Mouse (Mus musculus): Measurements from ENCODE around the gene Epb41l4b.

Epb41l4b gene

DNA sequence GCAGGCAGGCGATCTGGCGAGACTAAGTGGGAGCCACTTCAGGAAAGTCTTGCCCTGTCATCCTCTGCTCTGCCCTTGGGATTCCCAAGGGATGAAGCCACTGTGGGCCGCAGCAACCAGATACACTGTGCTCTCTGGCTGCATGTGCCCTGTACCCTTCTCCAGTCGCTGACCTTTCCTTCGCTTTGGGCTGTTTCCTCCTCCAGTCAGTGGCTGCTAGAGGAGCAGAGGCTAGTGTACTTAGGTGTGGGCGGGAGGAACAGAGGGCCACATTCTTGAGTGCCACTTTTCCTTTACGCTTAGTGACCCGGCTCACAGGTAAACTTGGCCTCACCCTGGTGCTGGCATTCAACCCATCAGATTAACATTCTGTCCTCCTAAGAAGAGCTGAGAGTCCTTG, 10.6 kb upstream of the Epb41l4b start:
- no peak for DNase-seq (ENCODE audit: low spot score in 2 of 2)

DNA sequence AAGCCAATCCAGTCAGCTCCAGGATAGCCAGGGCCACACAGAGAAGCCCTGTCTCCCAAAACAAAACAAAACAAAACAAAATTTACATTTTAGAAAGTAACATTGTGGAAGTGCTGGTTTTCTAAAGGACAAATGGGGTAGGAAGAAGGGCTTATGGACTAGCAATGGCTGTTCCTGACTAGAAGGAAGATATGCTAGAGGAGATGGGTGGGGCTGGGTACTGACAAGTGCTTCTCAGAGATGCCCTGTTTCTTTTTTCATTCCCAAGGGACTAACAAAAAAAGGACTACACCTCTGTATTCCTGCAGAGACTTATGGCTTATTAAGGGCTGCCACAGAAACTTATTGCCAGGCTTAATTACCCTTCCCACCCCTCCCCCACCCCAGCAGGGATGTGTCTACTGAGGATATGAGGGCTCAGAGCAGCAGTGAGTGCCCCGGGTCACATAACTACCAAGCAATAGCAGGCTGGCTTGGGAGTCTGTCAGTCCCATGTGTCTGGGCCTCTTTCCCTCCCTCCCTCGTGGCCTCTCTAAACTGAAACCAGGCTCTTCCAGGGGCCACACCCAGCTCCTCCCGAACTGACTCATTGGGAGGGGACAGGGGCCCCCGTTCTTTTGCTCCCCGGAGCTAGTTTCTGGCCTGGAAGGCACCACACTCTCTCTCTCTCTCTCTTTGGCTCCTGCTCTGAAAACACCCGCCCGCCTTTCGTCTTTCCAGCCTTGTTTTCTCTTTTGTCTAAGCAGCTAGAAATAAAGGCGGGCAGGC, 10.0 kb upstream of the Epb41l4b start:
- peak in 1 of 2 experiments; percentile 56 for DNase-seq (ENCODE audit: low spot score in 2 of 2)

DNA sequence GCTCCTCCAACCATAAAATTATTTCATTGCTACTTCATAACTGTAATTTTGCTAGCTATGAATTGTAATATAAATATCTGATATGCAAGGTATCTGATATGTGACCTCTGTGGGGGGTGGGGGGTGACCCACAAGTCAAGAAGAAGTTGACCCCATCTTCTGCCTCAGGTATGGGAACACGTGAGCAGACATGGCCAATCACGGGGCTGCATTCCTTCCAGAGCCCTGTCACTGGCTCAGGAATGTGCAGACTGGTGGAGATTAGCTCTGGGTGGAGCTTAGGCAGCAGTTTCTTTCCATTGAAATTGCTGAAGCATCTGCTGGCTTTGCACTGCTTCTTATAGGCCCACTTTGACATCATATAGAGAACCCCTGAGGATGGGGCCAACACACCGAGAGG, 4.9 kb upstream of the Epb41l4b start:
- no peak for DNase-seq (ENCODE audit: low spot score in 2 of 2)

DNA sequence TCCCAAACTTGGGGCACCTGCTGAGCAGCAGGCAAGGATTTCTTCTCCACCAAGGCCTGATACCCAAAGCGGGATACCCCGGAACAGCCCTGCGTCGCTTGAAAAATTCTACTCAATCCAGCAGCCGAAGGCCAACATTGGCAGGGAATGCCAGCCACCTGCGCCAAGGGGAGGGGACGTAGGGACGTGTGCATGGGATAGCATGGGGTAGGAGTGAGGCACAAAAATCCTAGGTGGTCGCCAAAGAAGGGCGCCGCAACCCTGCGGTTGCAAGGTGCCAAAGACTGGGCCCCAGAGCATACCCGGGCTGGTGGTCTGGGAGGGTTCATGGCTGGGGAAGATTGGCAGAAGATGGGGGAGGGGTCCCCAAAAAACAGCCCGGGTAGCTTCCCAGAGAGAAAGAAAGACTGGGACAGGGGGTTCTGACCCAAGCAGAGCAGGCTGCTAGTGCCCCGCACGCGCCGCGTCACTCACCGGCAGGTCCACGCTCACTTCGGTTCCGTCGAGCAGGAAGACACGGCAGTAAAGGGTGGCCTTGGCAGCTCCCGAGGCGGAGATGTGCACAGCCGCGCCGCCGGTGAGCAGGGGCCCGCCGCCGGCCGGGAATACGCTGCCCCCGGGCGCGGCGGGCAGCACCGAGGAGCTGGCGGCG, 737 bp downstream of the Epb41l4b start:
- DNase-seq (ENCODE audit: low spot score in 2 of 2): no peak

DNA sequence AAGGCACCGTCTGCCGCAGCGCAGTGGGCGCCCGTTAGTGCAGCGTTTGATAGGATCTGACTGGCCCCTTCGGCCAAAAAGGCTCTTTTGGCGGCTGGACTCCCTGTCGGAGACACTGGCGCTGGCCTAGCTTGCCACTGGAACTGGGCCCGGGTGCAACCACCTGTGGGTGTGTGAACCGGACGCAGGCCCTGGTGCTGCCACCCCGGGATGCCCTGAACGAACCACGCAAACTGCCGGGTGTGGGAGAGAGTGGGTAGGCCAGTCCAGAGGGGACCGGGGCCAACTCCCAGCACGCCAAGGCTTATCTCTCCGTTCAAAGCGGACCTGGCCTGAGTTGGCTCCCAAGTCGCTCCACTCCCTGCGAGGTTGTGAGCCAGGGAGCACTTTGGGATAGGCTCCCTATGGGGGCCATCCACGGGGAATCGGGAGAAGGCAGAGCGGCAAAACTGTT, 1.3 kb downstream of the Epb41l4b start:
- DNase-seq (ENCODE audit: low spot score in 2 of 2): no peak

DNA sequence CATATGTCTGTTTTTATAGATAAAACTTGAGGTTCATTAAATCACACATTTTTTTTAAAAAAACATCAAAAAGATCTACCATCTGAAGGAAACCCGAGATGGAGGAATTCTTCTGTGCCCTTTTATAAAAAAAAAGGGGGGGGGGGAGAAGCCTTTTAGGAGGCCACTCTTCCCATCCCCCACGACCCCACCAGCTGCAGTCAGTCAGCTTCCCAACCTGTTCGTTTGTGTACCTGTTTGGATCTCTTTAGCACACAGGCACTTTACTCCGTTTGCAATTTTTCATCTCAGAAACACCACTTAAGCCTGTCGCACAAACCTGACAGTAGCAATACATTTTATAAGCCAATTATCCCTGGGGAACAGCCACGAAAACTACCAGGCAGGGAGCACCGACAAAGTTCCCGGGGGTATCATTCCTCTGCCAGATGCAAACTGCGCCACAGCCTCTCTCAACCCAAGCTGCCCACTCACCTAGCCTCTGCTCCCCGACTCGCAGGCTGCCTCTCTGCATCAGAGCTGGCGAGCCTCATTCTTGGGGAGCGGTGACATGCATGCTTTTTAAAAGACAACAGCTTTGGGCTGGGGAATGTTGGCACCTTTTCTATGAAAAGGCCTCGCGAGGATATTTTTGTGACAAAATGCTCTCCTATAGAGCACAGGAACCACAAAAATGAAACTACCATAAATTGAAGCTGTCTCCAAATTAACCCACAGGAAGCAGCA, 2.1 kb downstream of the Epb41l4b start:
- no peak for DNase-seq (ENCODE audit: low spot score in 2 of 2)

DNA sequence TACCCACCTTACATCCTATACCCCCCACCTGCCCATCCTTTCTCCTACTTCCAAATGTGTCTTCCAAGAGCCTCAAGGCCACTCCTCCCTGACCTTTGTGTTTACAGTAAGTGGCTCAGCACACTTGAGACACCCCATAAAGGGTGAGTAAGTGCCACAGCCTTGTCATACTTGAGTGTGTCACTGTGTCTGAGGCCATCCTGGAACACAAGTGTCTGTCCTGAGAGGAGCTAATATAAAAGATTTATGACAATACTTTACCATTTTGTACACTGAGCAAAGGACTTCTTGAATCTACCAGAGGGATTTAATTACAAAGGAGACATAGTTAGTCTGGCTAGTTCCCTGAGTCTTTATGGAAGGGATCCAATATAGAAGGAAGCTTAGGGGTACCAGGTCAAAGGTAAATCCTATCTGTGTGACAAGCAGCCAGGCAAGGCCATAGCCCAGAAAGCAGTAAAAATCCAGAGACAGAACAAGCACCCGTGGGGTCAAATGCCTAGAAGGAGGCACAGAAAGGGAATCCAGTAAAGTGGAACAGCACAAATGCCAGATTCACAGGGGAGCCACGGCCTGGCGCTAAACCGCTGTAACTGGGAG, 2.9 kb downstream of the Epb41l4b start:
- DNase-seq (ENCODE audit: low spot score in 2 of 2): no peak

DNA sequence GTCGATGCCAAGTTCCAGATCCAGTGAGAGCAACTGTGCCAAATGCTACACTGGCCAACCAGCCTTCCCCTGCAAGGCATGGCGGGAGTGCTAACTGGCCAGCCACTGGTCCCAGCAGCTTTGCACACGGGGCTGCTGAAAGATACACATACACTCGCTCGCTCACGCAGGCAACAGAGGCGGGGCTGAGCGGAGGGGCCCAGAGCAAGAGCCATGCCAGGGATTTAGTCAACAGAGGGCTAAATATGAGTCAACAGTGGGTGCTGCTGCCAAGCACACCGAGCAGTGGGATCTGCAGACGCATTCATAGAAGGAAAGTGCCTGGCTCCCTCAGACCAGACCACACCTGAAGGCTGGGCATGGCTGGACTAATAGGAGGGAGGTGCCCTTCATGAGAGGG, 3.8 kb downstream of the Epb41l4b start:
- no peak for DNase-seq (ENCODE audit: low spot score in 2 of 2)

DNA sequence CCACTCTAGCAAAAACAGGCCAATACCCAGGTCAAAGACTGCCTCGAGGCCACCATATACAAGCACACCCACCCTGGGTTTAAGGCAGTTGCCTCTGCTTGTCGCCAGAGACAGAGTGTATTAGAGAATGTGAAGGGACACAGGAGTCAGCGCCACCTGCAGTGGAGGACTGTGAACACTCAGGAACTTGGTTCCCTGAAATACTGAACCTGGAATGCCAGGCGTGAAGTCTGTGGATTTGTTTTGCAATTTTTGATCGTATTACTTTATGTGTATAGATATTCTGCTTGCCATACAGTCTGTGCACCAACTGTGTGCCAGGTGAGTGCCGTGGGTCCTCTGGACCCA, 5.2 kb downstream of the Epb41l4b start:
- DNase-seq (ENCODE audit: low spot score in 2 of 2): no peak

DNA sequence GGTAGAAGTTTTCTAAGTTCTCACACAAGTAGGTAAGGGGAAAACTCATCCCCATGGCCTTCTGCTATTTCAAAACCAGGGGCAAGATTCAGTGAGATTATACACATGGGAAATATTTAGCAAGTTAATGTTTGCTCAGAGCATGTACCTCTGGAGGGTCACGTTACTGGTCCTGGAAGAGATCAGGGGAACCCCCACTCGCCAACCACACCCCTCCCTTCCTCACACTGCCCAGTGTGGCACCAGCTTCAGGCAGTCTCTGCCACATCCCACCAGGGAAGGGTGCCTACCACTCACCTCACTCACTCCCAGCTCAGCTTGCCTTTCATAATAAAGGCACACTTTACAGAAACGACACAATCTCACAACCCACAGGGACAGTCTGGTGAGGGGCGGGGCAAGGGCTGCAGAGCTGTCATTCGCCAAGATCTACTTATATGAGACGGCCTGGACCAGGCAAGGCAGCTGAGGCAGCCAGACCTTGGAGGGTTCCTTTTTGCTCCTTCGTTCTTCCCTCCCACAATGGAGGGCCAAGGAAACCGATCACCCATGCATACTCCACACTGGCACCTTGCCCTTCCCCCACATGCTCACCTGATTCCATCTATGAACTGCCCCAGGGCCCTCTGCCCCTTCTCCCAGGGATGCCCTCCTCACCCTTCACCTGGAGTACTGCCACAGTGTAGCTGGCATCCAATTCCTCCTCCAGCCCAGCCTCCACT, 5.7 kb downstream of the Epb41l4b start:
- DNase-seq (ENCODE audit: low spot score in 2 of 2): no peak

DNA sequence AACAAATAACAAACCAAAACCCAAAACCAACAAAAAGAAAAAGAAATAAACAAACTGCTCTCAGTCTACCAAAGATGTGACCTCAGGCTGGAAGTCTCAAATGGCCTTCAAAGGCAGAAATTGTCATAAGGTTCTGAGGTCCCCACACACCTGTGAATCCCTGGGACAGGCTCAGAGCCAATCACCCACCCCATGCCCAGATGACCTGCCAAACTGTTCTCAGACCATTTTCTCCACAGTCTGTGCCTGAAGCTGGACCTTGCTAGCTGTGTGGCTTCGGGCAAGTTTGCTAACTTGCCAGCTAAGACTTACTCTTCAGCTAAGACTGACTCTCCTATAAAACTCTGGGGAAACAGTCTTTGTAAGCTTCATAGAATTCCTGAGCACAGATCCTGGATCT, 7.8 kb downstream of the Epb41l4b start:
- DNase-seq (ENCODE audit: low spot score in 2 of 2): no peak

DNA sequence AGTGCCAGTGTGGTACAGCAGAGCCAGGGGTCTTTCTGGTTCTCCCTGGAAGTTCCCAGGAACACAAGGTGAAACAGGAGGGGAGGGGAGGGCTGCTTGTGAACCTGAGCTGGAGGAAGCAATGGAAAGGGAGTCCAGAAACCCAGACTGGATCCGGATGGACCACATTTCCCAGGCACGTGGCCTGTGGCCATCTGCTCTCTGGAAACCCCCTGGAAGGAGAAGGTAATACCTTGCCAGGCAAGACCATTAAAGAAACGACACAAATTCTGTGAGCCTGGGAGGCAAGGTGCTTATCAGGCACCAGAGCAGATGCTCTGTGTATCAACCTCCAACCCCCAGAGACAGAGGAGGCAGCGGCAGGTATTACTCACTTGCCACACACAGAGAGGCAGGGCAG, 8.7 kb downstream of the Epb41l4b start:
- DNase-seq (ENCODE audit: low spot score in 2 of 2): no peak

DNA sequence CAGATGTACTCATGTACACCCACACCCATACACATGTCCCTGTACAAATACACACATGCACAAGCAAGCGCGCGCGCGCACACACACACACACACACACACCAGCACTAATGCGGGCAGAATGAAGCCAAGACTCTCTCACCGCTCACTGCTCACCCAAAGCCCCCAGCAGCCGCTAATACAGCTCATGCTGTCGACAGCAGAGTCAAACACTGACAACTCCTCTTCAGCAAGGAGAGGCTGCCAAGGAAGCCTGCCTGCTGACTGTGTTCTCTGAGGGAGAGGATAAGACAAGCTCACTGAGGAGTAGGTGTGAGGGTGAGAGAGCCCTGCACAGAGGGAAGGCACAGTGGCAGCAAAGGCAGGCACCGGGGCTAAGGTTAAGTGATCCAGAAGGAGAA, 11.4 kb downstream of the Epb41l4b start:
- no peak for DNase-seq (ENCODE audit: low spot score in 2 of 2)

DNA sequence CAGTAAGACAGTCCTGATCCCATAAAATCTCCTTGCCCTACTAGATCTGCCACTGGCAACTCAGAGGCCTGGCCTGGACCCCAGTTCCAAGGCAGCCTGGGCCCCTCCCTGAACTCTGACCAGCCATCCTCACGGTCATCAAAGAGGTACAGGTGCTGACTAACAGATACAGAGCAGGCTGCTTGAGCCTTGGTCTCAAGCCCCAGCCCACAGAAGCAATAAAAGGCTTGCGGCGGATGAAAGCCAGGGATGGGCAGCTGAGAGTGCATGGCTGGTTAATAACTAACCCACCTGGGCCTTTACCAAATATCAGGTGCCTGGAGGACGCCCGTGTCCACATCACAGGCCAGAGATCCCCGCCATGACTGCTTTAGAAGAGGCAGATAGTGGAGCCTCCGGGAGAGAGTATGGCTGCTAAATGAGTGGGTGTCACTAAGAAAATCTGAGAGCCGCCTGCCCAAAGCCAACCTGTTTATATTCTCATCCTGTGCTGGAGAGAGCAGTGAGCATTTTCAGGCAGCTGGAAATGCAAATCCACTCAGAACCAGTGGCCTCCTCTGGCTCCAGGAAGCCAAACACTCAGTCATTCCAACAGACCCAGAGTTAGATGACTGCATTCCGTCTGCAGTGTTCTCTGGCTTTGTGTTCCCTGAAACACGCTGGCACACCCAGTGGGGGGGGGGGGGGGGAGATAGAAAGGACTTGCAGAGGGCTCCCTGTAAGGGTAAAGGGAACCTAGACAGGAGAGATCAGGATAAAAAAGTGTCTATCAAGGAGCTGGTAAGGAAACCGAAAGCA, 13.3 kb downstream of the Epb41l4b start:
- no peak for DNase-seq (ENCODE audit: low spot score in 2 of 2)

DNA sequence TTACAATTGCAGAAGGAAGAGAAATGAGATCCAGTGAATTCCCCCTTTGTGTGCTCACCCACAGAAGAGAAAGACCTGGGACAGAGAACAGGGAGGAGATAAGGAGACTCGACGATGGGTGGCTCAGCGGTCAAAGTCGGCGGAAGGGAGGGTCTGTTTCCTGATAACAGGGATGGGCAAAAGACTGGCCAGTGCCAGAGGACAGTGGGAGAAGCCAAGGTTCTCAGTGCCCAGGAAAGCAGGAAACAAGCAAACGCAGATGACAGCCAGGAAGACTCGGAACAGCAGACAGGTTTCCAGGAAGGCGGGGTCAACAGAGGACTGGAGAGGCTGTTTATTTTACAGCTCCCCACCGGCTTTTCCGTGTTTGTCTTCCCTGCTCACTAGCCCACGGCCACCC, 20.2 kb downstream of the Epb41l4b start:
- DNase-seq (ENCODE audit: low spot score in 2 of 2): no peak

DNA sequence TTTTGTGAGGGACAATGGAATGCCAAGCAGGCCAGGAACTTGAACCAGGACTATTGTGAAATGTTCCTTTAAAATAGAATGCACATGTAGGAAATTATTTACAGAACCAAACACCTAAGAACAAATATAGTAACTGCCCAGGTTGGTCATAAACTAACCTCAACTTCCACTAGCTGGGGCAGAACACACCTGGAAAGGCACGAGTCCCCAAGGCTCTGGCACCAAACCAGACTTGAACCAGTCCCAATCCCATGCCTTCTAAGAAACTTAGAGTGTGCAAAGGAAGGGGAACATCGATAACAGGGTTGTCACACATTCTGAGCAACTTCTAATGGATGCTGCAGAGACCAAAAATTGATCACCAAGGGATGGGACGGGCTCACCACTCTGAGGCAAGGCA, 21.1 kb downstream of the Epb41l4b start:
- DNase-seq (ENCODE audit: low spot score in 2 of 2): no peak

DNA sequence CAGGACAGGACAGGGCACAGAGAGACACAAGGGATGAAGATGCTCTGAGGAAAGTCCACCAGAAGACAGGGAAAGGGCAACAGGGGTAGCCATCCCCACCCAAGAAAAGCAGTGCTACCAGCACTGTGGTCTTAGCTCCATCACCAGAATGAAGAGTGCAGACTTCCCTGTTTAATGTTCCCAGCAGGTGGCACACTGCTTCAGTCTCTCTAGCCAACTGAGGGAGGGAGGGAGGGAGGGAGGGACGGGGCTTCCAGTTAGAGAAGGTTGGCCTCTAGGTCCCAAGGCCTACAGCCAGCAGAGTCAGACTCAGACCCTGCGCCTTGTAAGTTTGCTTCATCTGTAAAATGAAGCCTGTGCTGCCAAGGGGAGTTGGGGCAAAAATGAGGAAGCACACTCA, 22.7 kb downstream of the Epb41l4b start:
- no peak for DNase-seq (ENCODE audit: low spot score in 2 of 2)

DNA sequence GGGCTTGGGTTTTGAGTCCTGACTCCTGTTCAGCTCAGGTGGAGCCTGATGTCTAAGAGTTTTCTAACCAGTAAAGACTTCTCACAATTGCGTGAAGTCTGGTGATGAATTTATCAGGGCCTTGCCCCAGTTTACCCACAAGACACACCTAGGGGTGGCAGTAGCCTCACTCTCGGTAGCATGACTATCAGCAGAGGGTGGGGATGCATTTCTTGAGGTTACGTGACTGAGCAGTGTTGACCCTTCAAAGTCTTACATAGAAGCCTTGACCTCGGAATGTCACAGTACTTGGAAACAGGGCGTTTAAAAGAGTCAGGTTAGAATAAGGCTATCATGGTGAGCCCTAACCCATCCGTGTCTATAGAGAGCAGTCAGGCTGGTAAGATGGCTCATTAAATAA, 23.3 kb downstream of the Epb41l4b start:
- no peak for DNase-seq (ENCODE audit: low spot score in 2 of 2)

DNA sequence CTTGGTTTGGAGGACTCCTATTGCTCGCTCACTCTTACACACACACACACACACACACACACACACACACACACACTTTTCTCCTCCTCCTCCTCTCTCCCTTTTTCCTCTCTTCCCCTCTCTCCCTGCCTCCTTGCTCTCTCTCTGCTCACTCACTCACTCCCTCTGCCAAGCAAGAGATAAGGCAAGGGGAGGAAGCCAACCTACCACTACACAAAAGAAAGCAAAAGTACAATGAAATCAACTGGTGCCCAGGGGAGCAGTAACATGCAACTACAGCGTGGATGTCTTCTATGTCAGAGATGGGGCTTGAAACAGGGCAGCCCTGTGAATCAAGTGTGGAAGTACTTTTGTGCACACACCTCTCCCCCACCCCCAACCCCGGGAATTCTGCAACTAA, 24.4 kb downstream of the Epb41l4b start:
- no peak for DNase-seq (ENCODE audit: low spot score in 2 of 2)

DNA sequence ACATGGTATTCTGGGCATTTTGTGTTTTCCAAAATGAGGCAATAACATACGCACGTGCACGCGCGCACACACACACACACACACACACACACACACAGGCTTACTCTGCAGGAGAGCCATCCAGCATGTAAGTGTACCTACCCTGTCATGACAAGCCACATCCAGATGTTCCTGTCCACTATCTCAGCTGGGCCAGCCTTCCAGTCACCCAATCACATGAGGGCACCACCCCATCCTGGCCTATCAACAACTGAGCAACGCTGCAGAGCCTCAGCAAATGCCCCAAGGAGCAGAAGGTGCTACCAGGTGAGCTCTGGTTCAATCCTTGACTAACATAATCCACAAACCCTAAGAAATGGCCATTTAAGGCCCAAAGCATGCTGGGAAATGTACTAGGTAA, 27.0 kb downstream of the Epb41l4b start:
- DNase-seq (ENCODE audit: low spot score in 2 of 2): no peak
